Mouse (Mus musculus) kidney, adult 11 months (tissue): Measurements from ENCODE around the gene Cenpv.

Experiments used
- DNase-seq: peaks from one replicate; pipeline ENCODE4 v3.0.0; 2022

Gene Cenpv

DNA sequence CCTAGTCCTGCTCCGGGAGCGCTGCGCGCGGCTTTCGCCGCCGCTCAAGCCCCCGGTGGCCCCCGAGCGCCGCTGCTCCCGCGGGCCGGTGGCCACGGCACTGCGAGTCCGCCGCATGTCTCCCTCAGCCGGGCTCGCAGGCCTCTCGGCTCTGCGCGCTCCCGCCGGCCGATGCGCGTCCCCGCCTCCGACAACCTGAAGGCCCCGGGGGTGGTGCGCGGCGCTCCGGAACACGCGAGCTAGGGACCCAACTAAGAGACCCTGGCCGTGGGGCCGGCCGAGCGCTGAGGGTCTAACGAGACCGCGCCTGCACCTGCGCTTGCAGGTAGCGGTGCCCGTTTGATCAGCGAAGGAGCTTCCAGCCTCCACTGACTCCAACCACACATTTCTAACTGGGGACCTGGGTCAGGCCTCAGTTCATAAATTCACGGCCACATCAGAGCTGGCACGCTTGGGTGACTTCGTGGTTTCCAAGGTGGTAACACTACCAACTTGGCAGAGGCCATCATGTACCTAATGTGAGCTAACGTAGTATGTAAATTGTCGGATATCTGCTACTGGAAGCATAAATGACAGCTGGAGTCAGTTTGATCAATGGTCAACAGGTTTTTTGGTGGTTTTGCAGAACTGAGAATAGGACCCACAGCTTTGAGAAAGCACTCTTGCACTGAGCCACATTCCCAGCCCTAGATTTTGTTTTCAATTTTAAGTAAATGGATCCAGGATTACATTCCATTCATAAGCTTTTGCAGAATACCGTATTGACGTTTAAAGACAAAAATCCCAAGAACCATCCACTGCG is at the start of gene Cenpv:
Gene Cenpv, minus strand, starts transcription at position 173 of the 802 bp plus-strand sequence.
- DNase-seq = peak; percentile 65

GRCm38 (mm10) chr11:62587034-62587433 is 48.0 kb upstream of the Cenpv start:
- DNase-seq = no peak

- DNase-seq = no peak
Measured at GRCm38 (mm10) chr11:62584671-62585206, 45.7 kb upstream of the Cenpv start.

GRCm38 (mm10) chr11:62583031-62583430 is 44.0 kb upstream of the Cenpv start:
- DNase-seq = no peak

DNA sequence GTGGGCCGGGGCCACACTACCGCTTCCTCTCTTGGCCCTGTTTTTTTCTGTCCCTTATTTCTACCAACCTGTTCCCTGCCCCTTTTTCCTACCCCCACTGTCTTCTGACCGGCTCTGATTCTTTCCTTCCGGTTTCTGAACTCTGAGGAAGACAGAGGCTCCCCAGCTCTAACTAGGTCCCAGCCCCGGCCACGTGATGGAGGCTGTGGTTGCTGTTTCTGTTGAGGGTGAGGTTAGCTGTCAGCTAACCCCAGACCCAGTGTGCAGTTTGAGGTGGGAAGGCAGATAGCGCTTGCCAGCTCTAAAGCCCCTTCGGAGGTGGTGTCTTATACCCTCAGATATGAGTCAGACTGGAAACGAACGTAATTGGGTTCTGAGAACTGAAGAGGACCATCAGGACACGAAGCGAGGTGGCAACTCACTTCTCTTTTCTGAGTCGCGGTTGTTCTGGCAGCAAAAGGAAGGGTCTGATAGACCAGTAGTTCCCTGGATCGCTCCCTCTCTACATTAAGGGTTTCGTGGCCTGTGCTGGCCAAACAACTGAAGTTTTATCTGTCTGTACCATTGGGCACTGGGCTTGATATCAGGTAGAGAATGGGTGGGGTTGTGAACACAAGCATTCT is 37.6 kb upstream of the Cenpv start:
- no peak for DNase-seq

GRCm38 (mm10) chr11:62575659-62576438 is 36.8 kb upstream of the Cenpv start:
- no peak for DNase-seq

DNA sequence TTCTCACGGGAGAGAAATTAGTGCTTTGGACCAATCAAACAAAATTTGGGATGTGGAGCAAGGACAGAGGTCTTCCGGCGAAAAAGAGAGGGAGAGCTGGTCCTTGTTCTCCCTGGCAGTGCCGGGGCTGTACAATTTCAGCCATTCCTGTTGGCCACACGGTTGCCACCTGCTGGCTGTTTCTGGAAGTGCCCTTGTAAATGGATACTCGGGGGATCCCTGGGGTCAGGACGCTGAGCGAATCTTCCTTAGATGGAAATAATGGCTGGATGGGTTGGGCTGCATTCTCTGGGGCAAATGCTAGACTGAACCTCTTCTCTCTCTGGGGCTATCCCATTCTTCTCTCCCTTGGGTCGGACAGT is 36.2 kb upstream of the Cenpv start:
- DNase-seq = peak; percentile 65

- no peak for DNase-seq
Measured at GRCm38 (mm10) chr11:62574703-62575085, 35.6 kb upstream of the Cenpv start.

DNA sequence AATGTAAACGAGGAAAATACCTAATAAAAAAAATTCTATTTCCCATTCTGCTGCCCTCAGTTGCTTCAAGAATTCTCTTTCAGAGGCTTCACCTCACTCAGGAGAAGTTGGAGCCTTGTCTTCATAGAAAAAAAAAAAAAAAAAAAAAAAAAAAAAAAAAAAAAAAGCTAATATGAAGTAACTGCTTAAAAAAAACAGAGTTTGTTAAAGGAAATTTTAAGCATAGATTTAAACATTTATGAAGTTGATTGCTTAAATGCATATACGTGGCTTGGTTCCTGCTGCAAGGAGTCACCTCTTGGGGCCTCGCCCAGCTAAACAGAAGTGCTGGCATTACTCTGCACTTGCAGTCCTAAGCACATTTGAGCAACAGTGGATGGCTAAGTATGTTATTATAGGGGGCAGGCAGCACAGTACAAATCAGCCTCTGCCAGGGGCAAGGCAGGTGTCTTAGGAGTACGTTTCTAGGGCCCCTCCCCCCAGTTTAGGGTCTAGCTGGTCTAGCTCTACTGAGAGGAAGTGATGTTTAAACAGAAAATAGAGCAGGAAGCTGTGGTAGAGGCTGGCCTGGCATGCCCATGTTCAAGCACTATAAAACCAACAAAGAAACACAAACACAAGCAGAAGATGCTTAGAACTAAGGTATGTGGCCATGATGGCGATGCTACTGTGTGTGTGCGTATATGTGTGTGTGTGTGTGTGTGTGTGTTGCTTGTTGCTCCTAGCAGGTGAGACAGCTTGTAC is 35.1 kb upstream of the Cenpv start, which contains the start of gene Trpv2:
Gene Trpv2, plus strand, starts transcription at position 528 of the 744 bp plus-strand sequence.
- DNase-seq = no peak

DNA sequence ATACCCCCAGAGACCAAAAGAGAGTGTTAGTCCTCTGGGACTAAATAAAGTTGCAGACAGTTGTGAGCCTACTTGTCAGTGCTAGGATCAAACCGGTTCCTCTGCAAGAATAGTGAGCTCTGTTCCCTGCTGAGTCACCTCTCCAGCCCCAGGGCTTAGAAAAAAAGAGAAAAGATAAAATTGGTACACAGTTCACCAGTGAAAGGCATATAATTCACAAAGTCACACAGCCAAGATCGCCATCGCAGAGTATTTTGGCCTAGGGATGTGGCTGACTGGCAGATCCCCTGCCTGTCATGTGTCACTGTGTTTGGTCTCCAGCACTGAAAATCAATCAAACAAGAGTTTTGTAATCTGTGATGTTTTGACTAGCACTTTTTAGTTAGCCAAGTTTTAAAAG is 29.2 kb upstream of the Cenpv start:
- no peak for DNase-seq

DNA sequence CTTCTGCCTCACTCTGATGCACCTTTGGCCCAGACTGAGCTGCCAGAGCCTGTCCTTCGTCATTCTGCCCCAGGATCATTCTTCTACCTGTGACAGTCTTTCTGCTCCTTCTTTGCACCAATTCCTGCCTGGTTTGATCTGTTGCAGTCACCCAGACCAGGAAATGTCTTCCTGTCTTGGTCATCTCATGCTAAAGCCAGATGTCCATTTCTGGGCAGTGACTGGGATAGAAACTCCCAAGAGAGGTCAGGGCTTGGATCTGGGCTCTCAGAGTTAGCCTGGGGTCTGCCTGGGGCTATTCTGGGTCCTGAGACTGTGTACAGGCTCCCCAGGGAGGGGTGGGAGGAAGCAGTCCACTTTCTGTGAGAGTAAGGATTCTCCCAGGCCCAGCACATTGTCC is 27.1 kb upstream of the Cenpv start:
- DNase-seq = no peak

DNA sequence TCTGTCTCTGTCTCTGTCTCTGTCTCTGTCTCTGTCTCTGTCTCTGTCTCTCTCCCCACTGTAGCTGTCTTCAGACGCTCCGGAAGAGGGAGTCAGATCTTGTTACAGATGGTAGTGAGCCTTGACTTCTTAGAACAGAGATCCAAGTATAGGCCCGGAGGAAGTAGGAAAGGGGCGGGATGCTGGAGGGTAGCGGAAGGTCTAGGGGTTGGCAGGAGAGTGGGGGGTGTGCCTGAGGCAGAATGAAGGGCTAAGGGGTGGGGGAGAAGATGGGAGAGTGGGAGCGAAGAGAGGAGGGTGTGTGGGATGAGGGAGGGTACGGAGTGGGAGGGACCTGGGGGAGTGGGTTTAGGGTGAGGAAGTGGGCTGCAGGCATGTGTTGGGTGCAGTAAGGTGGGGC is 26.7 kb upstream of the Cenpv start:
- DNase-seq = no peak

DNA sequence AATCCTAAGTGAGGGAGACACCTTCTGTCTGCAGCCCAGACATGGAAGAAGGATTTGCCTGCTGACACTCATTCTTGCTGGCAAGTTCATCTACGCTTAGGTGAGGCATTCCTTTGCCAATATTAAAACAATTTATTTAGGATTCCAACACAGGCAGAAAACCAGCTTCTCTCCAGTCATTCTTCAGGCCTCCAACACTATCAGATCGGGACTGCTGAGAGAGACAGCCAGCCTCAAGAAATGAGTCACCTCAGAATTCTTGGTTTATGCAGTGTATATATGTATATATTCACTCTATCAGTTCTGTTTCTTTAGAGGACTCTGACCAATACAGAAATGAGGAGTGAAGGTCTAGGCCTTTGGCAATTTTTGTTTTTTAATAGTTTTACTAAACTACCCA is 24.5 kb upstream of the Cenpv start:
- DNase-seq = no peak

DNA sequence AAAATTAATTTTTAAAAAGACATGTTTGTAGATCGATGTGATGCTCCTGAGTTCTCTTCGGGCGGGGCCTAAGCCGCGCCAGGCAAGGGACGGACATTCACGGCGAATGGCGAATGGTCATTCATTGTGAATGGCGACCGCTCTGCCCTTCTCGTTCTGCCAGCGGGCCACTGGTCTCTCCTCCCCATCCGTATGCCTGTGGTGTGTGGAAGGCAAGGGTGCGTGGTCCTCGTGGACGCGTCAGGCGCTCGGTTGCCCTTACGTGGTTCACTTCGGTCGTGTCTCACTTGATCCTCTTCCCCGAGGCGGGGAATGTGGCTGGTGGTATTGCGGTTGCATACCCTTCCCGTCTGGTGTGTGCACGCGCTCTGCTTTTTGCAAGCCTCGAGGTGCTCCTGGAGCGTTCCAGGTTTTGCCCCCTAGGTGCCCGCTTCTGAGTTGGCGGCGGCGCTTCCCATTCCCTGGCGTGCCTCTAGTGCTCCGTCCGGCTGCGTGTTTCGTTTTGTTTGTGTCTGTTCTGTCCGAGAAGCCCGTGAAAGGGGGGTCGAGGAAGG is 21.5 kb upstream of the Cenpv start:
- no peak for DNase-seq

DNA sequence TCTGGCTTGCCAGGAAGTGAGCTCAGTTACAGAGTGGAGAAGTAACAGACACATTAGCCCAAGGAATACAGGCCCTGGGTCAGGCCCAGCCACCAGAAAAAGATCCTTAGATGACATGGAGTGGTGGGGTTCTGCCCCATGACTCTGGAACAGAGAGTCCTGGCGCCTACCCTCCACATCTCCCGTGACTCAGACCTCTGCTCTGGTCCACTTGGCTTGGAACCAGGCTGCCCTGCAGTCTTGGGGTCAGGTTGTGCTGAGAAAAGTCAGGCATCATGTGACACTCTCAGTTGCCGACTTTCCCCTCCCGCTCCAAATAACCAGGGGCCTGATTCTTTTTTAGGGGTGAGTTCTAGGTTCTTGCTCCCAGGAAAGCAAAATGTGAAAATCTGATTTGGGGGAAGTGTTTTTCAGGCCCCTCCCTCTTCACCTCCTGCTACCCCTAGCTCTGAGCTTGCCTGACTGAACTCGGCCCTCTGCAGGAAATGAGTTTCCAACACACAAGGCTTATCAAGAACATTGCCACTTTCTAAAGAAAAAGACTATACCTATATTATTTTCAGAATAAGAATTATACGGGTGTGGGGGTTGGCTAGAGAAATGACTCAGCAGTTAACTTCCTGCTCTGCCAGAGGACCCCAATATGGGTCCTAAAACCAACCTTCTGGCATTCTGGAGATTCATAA is 20.0 kb upstream of the Cenpv start:
- peak; percentile 90 for DNase-seq

GRCm38 (mm10) chr11:62558152-62558551 is 19.1 kb upstream of the Cenpv start:
- DNase-seq = no peak

GRCm38 (mm10) chr11:62557205-62557604 is 18.1 kb upstream of the Cenpv start:
- peak; percentile 69 for DNase-seq

GRCm38 (mm10) chr11:62555896-62556412 is 16.9 kb upstream of the Cenpv start:
- no peak for DNase-seq

DNA sequence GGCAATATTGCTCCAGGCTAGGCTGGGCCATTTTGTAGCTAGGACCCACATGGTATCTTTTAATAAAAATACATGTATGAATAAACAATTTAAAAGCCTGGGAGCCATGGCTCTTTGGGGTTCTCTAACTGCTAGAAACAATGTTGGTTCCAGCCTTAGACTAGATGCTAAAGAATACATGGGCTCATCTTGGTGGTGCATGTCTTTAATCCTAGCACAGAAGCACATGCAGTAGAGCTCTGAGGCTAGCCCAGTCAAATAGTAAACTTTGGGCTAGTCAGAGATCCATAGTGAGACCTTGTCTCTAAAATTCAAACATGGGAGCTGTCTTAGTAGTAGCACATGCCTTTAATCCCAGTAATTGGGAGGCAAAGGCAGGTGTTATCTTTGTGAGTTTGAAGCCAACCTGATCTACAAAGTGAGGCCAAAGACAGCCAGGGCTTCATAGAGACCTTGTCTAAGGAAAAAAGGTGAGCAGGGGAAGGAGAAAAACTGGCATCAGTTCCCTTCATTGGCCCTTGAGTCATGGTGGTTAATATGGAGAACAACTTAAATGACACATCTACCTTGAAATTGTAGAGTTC is 16.0 kb upstream of the Cenpv start:
- no peak for DNase-seq

DNA sequence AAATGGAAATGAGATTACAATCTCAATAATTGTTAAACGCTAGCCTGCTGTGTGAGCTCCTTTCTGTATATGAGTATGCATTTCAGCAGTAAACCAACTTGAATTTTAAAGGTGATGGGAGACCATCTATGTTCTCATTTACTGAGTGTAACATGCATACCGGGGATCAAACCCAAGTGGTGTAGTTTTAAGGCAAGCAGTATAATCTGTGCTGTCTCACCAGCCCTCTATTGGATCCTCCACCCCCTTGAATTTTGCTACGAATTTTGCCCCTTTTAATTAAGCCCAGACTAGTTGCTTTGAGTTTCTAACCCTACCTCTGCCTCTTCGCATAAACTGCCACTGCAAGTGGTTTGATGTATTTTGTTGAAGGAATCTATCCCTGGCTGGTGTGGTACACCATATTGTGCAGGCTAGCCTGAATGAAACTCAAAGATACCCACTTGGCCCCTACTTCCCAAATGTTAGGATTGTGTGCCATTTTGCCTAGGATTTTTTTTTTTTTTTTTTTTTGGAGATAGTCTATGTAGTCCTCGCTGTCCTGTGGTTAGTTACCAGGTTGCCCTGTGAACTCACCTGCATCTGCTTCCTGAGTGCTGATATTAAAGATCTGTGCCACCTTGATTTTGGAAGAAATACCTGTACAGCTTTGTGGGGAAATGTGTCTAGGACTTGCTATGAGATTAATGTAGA is 15.2 kb upstream of the Cenpv start:
- DNase-seq = no peak

DNA sequence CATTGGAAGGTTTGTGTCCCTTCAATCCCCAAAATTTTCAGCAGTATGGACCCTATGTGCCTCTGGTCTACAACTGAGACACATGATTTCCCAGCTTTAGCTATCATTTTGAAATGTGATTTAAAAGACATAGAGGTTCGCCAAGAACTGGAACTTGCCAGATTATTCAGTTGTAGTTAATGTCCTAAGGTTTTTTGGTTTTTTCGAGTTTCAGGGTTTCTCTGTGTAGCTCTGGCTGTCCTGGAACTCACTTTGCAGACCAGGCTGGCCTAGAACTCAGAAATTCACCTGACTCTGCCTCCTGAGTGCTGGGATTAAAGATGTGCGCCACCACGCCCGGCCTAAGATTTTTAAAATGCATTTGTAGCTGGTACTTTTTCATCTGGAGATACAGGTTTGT is 14.6 kb upstream of the Cenpv start:
- DNase-seq = no peak
